Mouse (Mus musculus): Measurements from ENCODE around the gene St6galnac6. TPM values are rescaled to one million over a fixed set of nuclear protein-coding genes. Genes with fewer than 3 reads are reported as not detected.

St6galnac6 gene
- polyA plus RNA-seq, 1 experiment from 2014 or later, result 16.7 TPM

GRCm38 (mm10) chr2:32574497-32574896, 25.0 kb upstream of the St6galnac6 start, which contains the start of gene Pip5kl1:
TSS of gene Pip5kl1 (plus strand) at chr2:32574797.
- no peaks in the 10 kb centered on the region for H3K9me3 ChIP-seq (replicated peaks)
- H3K27ac ChIP-seq, result peak within 1 kb of the TSS; percentile 61
- peak within 1 kb of the TSS; percentile 68 for H3K4me3 ChIP-seq
- peaks cover 16% of the 10 kb centered on the region for H3K36me3 ChIP-seq
- H3K4me1 ChIP-seq, result peaks cover 40% of the 10 kb centered on the region
- no peak for DNase-seq (ENCODE audit: low spot score)
- WGBS, result 84% methylated on average over 6 of the region's 6 CpGs
- peaks cover 39% of the 10 kb centered on the region for H3K27me3 ChIP-seq (ENCODE audit: low read depth, poor library complexity, severe bottlenecking)

GRCm38 (mm10) chr2:32574901-32575585, 24.5 kb upstream of the St6galnac6 start:
- H3K4me1 ChIP-seq, result peaks cover 40% of the 10 kb centered on the region
- peak; percentile 62 for DNase-seq (ENCODE audit: low spot score)
- peak overlapping the region; percentile 68 for H3K4me3 ChIP-seq
- no peaks in the 10 kb centered on the region for H3K9me3 ChIP-seq (replicated peaks)
- H3K27ac ChIP-seq, result peak overlapping the region; percentile 61
- 2% methylated on average over 26 of the region's 26 CpGs for whole genome bisulfite sequencing
- H3K36me3 ChIP-seq, result peaks cover 16% of the 10 kb centered on the region
- peaks cover 44% of the 10 kb centered on the region for H3K27me3 ChIP-seq (ENCODE audit: low read depth, poor library complexity, severe bottlenecking)

- H3K27me3 ChIP-seq (ENCODE audit: low read depth, poor library complexity, severe bottlenecking), result peaks cover 51% of the 10 kb centered on the region
- 6% methylated on average over 28 of the region's 28 CpGs for WGBS
- peak within 1 kb of the TSS; percentile 68 for H3K4me3 ChIP-seq
- H3K9me3 ChIP-seq (replicated peaks), result no peaks in the 10 kb centered on the region
- H3K27ac ChIP-seq, result peak within 1 kb of the TSS; percentile 61
- H3K36me3 ChIP-seq, result peaks cover 16% of the 10 kb centered on the region
- H3K4me1 ChIP-seq, result peaks cover 38% of the 10 kb centered on the region
- DNase-seq (ENCODE audit: low spot score), result peak; percentile 76
Measured at GRCm38 (mm10) chr2:32575586-32576160, 23.8 kb upstream of the St6galnac6 start, which contains the start of gene 9430097D07Rik. TSS of gene 9430097D07Rik (minus strand) at chr2:32575684.

GRCm38 (mm10) chr2:32576532-32576931, 23.0 kb upstream of the St6galnac6 start:
- Histone ChIP-seq H3K9me3 (replicated peaks) (no peaks in the 10 kb centered on the region), H3K27me3 (ENCODE audit: low read depth, poor library complexity, severe bottlenecking) (peaks cover 58% of the 10 kb centered on the region), H3K27ac (no peak overlapping the region), H3K4me1 (peaks cover 33% of the 10 kb centered on the region), H3K4me3 (0 out of 2 replicates have a peak overlapping the region, but pooled peaks have one; percentile 68), H3K36me3 (peaks cover 16% of the 10 kb centered on the region)
- 91% methylated on average over 9 of the region's 9 CpGs for WGBS
- no peak for DNase-seq (ENCODE audit: low spot score)

GRCm38 (mm10) chr2:32578146-32579046, 21.1 kb upstream of the St6galnac6 start:
- Histone ChIP-seq H3K27me3 (ENCODE audit: low read depth, poor library complexity, severe bottlenecking) (peaks cover 72% of the 10 kb centered on the region), H3K27ac (no peak overlapping the region), H3K4me1 (peaks cover 28% of the 10 kb centered on the region), H3K36me3 (peaks cover 3% of the 10 kb centered on the region), H3K9me3 (replicated peaks) (no peaks in the 10 kb centered on the region), H3K4me3 (0 out of 2 replicates have a peak overlapping the region, but pooled peaks have one; percentile 11)
- WGBS, result 42% methylated on average over 25 of the region's 30 CpGs
- DNase-seq (ENCODE audit: low spot score), result no peak

- peak overlapping the region; percentile 33 for H3K4me3 ChIP-seq
- peaks cover 14% of the 10 kb centered on the region for H3K4me1 ChIP-seq
- no peak overlapping the region for H3K27ac ChIP-seq
- DNase-seq (ENCODE audit: low spot score), result peak; percentile 50
- WGBS, result 36% methylated on average over 19 of the region's 19 CpGs
- H3K9me3 ChIP-seq (replicated peaks), result no peaks in the 10 kb centered on the region
- no peaks in the 10 kb centered on the region for H3K36me3 ChIP-seq
- H3K27me3 ChIP-seq (ENCODE audit: low read depth, poor library complexity, severe bottlenecking), result peaks cover 63% of the 10 kb centered on the region
Measured at GRCm38 (mm10) chr2:32581450-32582095, 17.9 kb upstream of the St6galnac6 start.

GRCm38 (mm10) chr2:32582830-32583799, 16.4 kb upstream of the St6galnac6 start:
- no peaks in the 10 kb centered on the region for H3K9me3 ChIP-seq (replicated peaks)
- 15% methylated on average over 37 of the region's 37 CpGs for WGBS
- peaks cover 47% of the 10 kb centered on the region for H3K27me3 ChIP-seq (ENCODE audit: low read depth, poor library complexity, severe bottlenecking)
- peaks cover 29% of the 10 kb centered on the region for H3K4me1 ChIP-seq
- H3K36me3 ChIP-seq, result no peaks in the 10 kb centered on the region
- peak; percentile 84 for DNase-seq (ENCODE audit: low spot score)
- H3K4me3 ChIP-seq, result peak overlapping the region; percentile 46
- peak overlapping the region; percentile 69 for H3K27ac ChIP-seq

GRCm38 (mm10) chr2:32585149-32585714, 14.3 kb upstream of the St6galnac6 start:
- 85% methylated on average over 7 of the region's 7 CpGs for WGBS
- H3K4me3 ChIP-seq, result no peak overlapping the region
- H3K27ac ChIP-seq, result no peak overlapping the region
- peaks cover 30% of the 10 kb centered on the region for H3K4me1 ChIP-seq
- no peak for DNase-seq (ENCODE audit: low spot score)
- H3K36me3 ChIP-seq, result peaks cover 10% of the 10 kb centered on the region
- no peaks in the 10 kb centered on the region for H3K9me3 ChIP-seq (replicated peaks)
- H3K27me3 ChIP-seq (ENCODE audit: low read depth, poor library complexity, severe bottlenecking), result peaks cover 26% of the 10 kb centered on the region

GRCm38 (mm10) chr2:32586871-32587351, 12.6 kb upstream of the St6galnac6 start, which contains the start of gene St6galnac4:
TSS of gene St6galnac4 (plus strand) at chr2:32587095.
- Histone ChIP-seq H3K9me3 (replicated peaks) (no peaks in the 10 kb centered on the region), H3K4me3 (peak within 1 kb of the TSS; percentile 69), H3K27me3 (ENCODE audit: low read depth, poor library complexity, severe bottlenecking) (peaks cover 13% of the 10 kb centered on the region; the same call in 1 of the 2 replicates), H3K4me1 (peaks cover 30% of the 10 kb centered on the region), H3K27ac (peak within 1 kb of the TSS; percentile 89), H3K36me3 (peaks cover 15% of the 10 kb centered on the region)
- peak; percentile 97 for DNase-seq (ENCODE audit: low spot score)
- WGBS, result under 1% methylated on average over 38 of the region's 38 CpGs

GRCm38 (mm10) chr2:32587731-32588321, 11.7 kb upstream of the St6galnac6 start:
- peaks cover 30% of the 10 kb centered on the region for H3K4me1 ChIP-seq
- 21% methylated on average over 9 of the region's 9 CpGs for WGBS
- H3K4me3 ChIP-seq, result peak overlapping the region; percentile 69
- no peaks in the 10 kb centered on the region for H3K9me3 ChIP-seq (replicated peaks)
- peaks cover 15% of the 10 kb centered on the region for H3K36me3 ChIP-seq
- peak overlapping the region; percentile 89 for H3K27ac ChIP-seq
- peaks cover 5% of the 10 kb centered on the region; the same call in 1 of the 2 replicates for H3K27me3 ChIP-seq (ENCODE audit: low read depth, poor library complexity, severe bottlenecking)
- DNase-seq (ENCODE audit: low spot score), result no peak

Measured in limb, embryonic 10.5 days (tissue).